Mouse (Mus musculus) pancreas, adult 10 weeks (tissue): Measurements from ENCODE around the gene Lpgat1. TPM values are rescaled to one million over a fixed set of nuclear protein-coding genes. Genes with fewer than 3 reads are reported as not detected.

Experiments used
- polyA plus RNA-seq: library from polyadenylated mRNA; stranded (reverse); fragments of 350-450 nt; fragmentation: Illumina TruSeq; extraction: RNeasy Lipid Tissue Mini Kit (QIAGEN cat#74804); gene quantifications from one replicate; pipeline ENCODE4 v1.2.3, GENCODE M21; 2015; ENCODE audit warnings: low read depth, low replicate concordance; ENCODE audit not compliant: insufficient read depth

The Lpgat1 gene
- polyA plus RNA-seq: 4.3 TPM

GRCm38 (mm10) chr1:191717601-191718498 lies at the start of gene Lpgat1:
Gene Lpgat1 (plus strand): TSS chr1:191717834.

GRCm38 (mm10) chr1:191821326-191822091 lies 103.9 kb downstream of the Lpgat1 start, which contains the start of gene Nek2:
Gene Nek2 (plus strand): TSS chr1:191821444.

Other genes with a start within 250 kb of the Lpgat1 start
- not detected for gene Dtl, start 142.3 kb upstream of the Lpgat1 start, polyA plus RNA-seq
- 3.3 TPM for gene Ints7, start 142.2 kb upstream of the Lpgat1 start, polyA plus RNA-seq
- not detected for gene Nek2, start 103.6 kb downstream of the Lpgat1 start, polyA plus RNA-seq
- gene Slc30a1, start 188.9 kb downstream of the Lpgat1 start, polyA plus RNA-seq: 5.1 TPM